Mouse (Mus musculus): ENCODE measurements around the gene Rnf103.

Rnf103 gene

DNA sequence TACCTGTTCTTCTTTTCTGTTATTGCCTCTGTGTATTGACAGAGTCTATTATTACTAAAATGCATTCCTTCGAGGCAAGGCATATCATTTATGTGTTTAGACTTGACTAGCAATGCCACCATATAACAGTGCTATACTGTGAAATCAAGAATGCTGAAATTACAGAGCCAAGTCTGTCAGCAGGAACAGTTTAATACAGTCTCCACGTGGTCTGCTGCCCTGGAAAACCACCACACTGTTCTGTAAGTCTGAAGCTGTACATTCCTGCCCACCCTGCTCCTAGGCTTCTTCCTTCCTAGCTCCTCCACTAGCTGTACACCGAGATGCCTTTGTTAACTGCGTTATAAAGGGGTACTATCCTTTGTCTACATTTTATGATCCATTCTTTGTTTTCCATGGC, 1.6 kb upstream of the Rnf103 start:
- in situ Hi-C loops (cut with MboI; ENCODE audit: low sequenced_read_pairs) = no loop called here

DNA sequence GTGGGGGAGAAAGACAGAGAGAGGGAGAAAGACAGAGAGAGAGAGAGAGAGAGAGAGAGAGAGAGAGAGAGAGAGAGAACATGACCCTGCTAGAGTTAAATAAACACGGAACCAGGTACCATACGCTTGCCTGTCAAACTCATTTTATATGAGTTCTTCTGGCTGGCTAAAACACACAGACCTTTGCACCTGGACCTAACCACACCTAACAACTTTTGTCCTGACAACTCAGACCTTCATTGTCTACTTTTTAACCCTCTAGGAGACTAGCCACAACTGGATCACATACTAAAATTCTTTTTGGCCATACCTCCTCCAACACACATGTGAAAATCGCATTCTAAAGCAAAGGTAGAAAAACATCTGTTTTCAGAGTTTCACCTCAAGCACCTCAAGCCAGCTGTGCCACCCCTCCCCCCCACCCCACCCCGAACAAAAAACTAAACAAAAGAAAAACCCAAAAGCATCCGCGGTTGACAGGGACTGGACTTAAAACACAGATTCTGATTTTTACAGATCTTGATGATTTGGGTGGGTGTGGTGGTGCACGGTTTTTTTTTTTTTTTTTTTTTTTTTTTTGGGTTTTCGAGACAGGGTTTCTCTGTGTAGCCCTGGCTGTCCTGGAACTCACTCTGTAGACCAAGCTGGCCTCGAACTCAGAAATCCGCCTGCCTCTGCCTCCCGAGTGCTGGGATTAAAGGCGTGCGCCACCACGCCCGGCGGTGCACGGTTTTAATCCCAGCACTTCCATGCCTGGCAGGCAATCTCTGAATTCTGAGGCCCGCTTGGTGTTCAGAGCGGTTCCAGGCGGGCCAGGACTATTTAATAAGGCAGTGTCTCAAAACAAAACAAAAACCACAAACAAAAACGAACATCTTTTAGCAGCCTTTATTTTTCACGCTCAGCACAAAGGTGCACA, 679 bp upstream of the Rnf103 start:
- in situ Hi-C loops (cut with MboI; ENCODE audit: low sequenced_read_pairs) = no loop called here

DNA sequence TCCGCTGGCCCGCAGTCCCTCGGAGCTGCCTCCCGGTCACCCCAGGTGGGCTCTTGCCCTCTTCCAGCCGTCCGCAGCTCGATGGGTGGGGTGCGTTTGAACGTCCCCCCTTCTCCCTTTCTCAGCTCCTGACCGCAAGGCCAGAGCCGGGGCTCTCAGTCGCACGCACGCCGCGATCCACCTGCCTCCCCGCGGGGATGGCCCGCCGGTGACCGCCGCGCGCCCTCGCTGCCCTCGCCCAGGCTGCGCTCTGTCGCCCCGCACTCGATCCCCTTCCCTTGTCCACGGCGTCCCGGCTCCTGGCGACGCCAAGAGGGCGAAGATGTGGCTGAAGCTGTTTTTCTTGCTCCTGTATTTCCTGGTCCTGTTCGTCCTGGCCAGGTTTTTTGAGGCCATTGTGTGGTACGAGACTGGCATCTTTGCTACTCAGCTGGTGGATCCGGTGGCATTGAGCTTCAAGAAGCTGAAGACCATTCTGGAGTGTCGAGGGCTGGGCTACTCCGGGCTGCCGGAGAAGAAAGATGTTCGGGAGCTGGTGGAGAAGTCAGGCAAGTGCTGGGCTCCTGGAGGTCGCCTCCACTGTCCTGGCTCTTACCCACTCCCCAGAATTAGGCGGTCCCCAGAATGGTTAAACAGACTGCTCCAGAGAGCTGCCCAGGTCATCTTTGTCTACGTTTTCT, 787 bp downstream of the Rnf103 start:
- in situ Hi-C loops (cut with MboI; ENCODE audit: low sequenced_read_pairs) = no loop called here

DNA sequence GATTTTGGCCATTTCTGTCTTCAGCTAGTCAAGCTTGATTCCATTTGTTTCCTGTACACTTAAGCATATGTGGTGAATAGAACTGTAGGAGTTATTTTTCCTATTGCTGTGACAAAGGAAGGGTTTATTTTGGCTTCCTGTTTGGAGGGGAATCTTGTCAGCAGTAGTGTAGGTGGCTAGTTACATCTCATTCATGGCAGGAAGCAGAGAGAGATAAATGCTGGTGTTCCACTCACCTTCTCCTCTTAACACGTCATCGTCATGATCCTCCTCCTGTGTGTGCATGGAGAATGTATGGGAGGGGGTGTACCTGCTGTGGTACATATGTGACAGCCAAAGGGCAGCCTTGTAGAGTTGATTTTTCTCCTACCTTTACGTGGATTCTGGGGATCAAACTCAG, 6.9 kb downstream of the Rnf103 start:
- in situ Hi-C loops (cut with MboI; ENCODE audit: low sequenced_read_pairs) = no loop called here

DNA sequence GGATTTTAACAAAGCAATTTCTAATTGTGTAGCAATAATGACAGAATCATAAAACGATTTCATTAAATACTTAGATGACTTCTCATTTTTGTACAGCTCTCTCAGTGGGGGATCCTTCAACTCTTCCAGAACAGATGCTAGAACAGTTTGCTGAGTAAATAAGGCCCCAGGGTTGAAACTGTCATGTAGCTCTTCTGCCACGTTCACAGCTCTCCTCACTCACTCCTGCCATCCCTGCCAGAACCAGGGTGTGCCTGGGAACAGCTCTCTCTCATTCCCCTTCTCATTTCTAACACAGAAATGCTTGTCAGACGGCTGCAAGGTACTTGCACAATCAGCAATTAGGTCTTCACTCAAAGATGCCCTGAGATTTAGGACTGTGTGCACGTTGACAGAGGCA, 9.3 kb downstream of the Rnf103 start:
- in situ Hi-C loops (cut with MboI; ENCODE audit: low sequenced_read_pairs) = no loop called here

DNA sequence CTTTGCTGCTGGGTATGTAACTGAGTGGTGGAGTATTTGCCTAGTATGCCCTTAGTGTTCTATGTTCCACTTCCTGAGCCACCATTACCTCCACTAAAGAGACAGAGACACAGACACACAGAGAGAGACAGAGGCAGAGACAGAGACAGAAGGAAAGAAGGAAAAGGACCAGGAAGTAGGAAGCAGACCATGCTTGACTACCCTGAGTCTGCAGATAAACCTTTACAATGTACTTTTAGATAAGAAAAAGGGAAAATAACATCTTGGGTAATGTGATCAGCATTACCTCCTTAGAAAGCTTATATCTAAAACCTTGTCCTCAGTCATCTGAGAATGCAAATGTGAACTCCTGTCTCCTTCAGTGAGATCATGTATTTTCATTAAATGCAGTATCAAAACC, 10.0 kb downstream of the Rnf103 start:
- in situ Hi-C loops (cut with MboI; ENCODE audit: low sequenced_read_pairs) = no loop called here

DNA sequence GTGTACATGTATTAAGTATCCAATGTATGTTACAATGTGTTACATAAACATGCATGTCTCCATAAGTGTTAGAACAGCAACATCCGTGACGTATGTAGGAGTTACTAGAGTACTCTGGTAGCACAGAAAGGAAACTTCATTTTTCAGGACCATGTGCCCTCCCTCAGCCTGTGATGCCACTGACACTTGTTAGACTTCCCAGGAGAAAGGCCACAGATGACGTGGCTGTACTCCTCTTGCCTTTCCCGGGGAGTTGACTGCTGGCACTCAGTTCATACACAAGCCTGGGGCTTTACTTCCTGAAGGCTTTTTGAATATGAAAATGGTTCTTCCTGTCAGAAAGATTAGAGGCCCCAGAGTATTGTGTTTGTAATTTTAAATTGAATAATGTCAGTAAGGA, 10.4 kb downstream of the Rnf103 start:
- in situ Hi-C loops (cut with MboI; ENCODE audit: low sequenced_read_pairs) = no loop called here

DNA sequence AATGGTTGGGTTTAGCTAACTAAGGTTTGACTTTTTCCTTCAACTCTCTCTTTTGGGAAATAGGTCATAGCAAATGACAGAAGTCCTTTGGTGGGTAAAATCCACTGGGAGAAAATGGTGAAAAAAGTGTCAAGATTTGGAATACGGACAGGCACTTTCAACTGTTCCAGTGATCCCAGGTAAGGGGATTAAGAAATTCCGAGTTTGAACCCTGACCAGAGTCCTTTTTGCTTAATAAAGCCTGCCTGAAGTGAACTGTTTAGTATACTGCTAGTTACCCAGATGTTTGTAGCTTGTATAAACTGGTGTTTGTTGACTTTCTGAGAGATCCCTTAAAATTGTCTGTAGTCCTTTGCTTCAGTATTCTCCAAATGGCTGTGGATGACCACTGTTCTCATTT, 12.0 kb downstream of the Rnf103 start:
- in situ Hi-C loops (cut with MboI; ENCODE audit: low sequenced_read_pairs) = no loop called here

DNA sequence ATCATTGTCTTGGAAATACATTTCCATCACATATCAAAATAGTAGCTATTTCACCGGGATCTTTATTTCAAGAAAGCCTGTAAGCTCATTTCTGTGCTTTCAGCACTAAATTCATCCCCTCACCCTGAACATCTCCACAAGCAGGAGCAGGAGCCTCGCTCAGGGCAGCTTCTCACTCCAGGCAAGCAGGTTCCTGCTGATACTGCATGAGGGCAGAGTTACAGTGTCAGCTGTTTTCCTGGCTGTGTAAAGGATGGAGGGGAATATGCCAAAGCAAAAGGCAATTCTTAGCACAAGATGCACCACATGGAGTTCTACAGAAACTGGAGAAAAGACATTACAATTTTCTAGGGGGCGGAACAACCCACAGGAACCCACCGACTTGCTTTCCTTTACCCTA, 25.8 kb downstream of the Rnf103 start:
- in situ Hi-C loops (cut with MboI; ENCODE audit: low sequenced_read_pairs) = no loop called here

DNA sequence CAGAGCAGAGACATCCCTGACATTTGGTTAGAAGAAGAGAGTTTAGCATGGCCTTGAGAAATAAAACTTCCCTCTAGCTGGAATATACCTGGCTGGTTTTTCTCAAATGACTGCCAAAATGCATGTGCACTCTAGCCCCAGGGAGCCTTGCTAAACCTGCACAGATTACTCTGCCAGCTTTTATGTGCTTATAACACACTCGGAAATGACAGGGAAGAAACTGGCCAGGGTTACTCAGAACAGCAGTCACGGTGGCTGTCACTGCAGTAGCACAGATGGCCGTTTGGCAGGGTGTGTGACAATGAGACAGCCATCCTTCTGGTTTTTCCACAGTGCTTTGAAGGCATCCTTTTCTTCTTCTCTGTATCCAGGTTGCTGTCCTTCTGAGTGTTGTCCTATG, 31.9 kb downstream of the Rnf103 start:
- in situ Hi-C loops (cut with MboI; ENCODE audit: low sequenced_read_pairs) = no loop called here

DNA sequence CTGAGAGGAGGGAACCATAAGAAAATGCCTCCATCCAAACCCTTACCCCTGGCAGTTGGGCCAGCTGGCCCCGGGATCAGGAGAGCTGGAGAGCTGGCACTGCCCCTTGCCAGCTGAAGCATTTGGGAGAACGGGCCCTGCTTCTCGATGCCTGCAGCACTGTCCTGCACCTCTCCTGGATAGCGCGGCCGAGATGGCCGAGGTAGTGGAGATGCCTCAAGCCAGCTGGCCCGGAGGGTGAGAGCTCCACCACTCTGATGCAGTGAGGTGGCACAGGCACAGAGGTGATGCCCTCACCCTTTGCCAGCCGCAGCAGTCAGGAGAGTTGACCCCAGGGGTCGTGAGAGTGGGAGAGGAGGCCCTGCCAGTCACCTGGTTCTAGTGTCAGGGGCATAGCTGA, 33.4 kb downstream of the Rnf103 start:
- in situ Hi-C loops (cut with MboI; ENCODE audit: low sequenced_read_pairs) = no loop called here

DNA sequence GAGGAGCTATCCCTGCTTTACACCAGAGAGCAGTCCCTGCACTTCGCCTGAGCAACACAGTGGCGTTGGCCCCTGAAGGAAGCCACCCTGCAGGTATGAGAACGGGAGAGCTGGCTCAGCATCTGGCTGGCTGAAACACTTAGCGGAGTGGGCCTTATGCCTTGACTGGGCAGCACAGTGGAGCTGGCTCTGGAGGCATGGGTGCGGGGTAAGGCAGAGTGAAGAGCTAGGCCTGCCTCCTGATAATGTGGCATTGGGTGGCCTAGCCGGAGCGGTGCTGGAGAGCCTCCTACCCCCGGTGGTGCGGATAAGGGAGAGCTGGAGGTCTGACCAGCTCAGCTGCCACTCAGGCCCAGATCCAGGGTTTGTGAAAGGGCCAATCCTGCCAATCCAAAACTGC, 34.1 kb downstream of the Rnf103 start:
- in situ Hi-C loops (cut with MboI; ENCODE audit: low sequenced_read_pairs) = no loop called here

DNA sequence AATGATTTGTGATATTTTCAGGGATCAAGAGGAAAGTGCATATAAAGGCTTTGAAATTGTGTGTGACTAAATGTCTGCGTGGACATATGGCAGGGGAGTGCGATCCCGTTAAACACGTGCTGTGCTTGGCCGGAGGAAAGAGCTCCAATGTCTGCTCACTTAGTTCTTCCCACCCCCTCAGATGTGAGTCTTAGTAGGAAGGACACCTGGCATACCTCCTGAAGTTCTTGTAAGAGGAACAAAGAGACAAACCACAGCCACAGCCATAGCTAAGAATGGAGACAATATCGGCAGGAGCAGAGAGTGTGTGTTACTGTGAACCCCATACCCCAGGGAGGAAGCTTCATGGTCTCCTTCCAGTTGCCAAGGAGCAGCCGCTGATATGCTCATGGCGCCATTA, 36.5 kb downstream of the Rnf103 start:
- in situ Hi-C loops (cut with MboI; ENCODE audit: low sequenced_read_pairs) = no loop called here

DNA sequence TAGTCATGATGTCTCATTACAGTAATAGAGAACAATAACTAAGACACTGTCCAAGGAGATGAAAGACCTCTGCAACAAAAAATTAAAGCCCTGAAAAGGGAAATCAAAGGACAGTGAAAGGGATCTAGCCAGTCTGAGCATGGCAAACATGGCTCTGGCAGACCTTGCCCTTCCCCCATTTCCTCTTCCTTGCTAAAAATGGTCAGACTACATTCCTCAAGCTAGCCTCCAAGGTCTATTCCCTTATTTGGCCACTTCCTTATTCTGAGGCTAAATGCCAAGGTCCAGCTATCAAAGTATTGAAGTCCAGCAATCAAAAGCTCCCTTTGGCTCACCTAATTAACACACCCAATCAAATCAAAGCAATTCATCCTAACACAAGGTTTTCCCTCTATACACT, 43.6 kb downstream of the Rnf103 start:
- in situ Hi-C loops (cut with MboI; ENCODE audit: low sequenced_read_pairs) = no loop called here

DNA sequence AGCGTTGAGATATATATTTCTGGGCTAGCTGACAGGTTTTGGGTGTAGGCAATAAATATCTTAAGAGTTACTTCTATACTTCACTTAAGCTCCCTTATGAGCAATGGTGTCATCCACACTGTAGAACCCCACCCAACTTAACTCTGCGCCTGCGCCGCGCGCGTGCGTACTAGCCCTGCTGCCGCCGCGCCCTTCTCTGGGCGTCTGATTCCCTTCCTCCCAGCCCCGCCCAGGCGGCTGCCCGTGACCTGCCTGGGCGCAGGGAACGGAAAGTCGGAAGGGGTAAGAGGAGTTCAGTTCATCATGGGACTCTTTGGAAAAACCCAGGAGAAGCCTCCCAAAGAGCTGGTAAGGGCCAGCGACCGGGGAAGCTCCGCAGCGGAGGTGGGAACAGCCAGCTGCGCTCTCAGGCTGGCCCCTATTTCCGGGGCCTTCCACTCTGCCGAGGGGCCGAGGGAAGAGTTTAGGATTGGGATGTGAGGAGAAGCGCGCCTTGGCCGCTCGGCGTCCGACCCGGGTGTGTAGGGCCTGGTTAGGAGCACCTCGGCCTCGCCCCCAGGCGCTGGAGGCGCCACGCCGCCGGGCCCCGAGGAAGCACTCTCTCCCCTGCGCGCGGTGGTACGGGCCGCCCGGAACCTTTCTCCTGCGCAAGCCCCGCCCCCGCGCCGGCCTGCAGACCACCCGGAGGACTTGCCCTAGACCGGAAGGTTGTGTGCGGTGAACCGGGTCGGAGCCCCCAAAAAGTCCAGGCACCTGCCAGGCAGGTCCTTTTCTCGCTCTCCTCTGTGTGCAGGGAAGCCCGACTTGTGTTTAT, 50.2 kb downstream of the Rnf103 start, which contains the start of gene Chmp3:
Chmp3 (plus strand) TSS at position 112 of the 814 bp plus-strand sequence.
- in situ Hi-C loops (cut with MboI; ENCODE audit: low sequenced_read_pairs) = no loop called here

DNA sequence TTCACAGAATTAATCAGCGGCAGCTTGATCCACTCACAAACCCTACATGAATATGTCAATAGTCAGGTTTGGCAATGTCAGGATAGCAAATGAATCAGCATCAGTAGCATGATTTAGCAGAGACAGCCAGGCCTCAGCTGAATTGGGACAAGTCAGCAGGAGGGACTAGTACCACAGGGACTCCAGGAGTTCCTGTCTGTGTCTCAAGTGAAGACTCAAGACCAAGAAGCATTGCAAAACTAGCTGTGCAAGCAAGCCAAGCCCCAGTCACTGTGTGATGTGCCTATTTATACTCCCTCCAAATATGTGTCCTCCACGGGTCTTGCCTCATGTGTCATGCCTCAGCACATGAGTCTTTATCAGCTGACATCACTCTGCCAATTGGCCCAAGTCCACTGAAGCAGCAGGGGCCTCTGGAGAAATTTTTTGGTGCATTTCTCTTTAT, 61.8 kb downstream of the Rnf103 start:
- in situ Hi-C loops (cut with MboI; ENCODE audit: low sequenced_read_pairs) = no loop called here

DNA sequence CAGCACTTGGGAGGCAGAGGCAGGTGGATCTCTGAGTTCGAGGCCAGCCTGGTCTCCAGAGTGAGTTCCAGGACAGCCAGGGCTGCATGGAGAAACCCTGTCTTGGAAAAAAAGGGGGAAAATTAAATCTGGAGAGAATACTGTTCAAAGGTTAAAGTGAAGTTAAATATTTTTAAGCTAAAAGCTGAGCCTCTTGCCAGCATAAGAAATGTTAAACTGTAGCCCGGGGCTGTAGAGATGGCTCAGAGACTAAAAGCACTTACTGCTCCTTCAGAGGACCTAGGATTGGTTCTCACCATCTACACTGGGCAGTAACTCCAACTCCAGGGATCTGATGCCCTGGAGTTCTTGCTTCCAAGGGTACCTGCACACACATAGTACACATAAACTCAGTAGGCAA, 63.1 kb downstream of the Rnf103 start:
- in situ Hi-C loops (cut with MboI; ENCODE audit: low sequenced_read_pairs) = no loop called here

Data from CH12F3 (cell line).